ENCODE assay signal across 14 mouse cellular contexts in the genomic region with DNA sequence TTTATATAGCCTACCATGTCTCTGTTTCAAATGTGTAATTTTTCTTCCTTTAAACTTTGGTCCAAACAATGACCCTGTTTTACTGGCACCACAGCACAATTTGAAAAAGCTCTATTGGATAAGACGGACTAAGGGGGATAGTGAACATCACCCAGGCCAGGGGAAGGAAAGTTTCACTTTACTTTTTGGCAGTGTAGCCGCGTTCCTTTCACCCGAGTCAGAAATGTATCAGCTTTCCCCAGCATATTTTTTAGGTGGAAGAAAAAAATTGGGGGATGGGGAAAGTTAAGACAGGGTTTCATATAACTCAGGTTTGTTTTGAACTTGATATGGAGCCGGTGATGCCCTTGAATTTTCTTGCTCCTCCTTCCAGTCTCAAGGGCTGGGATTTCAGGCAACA. TPM values are rescaled to one million over a fixed set of nuclear protein-coding genes. Genes with fewer than 3 reads are reported as not detected.
A peak's percentile ranks its signal among the peaks of the same experiment; 100 is the strongest.
DNase-seq lines count a peak whose midpoint lies in the region; ATAC-seq and TF ChIP-seq lines count a peak whose summit lies in the region.
"Had no signal": no experiment of that assay in that cellular context is flagged by ENCODE, and none has a peak within 500 bp of the region (broad histone marks: within the 10 kb centered on the region; RNA-seq: fewer than 3 reads in every experiment).

No protein-coding gene starts in this region.

- H3K4me3 ChIP-seq in gastrocnemius, adult 2 months, result no peak overlapping the region
- H3K4me3 ChIP-seq in forebrain, embryonic 11.5 days (ENCODE audit: low read depth, low read length), result no peak overlapping the region
- H3K4me3 ChIP-seq: forebrain, embryonic 13.5 days; neural tube, embryonic 12.5 days had no signal

- H3K4me1 ChIP-seq in forebrain, embryonic 11.5 days (replicated peaks; ENCODE audit: control insufficient read depth, insufficient read depth, low read length), result 0 out of 2 replicates have a peak, but pooled peaks cover 5% of the 10 kb centered on the region

- TF ChIP-seq CTCF in gastrocnemius, adult 2 months (IDR thresholded peaks at IDR 0.05), result no peak

- intact Hi-C loops in gastrocnemius, adult 2 months (cut with DNase I), result loop anchor here (5.0 kb wide), 2 partner anchors 225 to 415 kb away; a partner anchor contains a TSS

- no peaks in the 10 kb centered on the region for H3K27me3 ChIP-seq in forebrain, embryonic 11.5 days (ENCODE audit: control insufficient read depth, insufficient read depth, low read length)
- H3K27me3 ChIP-seq: forebrain, embryonic 13.5 days; midbrain, embryonic 15.5 days; neural tube, embryonic 12.5 days had no signal

- no peak for ATAC-seq in forebrain, embryonic 11.5 days (replicated peaks; ENCODE audit: low FRiP score)

- no peaks in the 10 kb centered on the region; the same call in 1 of the 2 replicates for H3K36me3 ChIP-seq in forebrain, embryonic 11.5 days (ENCODE audit: control insufficient read depth, insufficient read depth, low read length)

- WGBS in forebrain, embryonic 11.5 days, result 79% methylated on average over 5 of the region's 5 CpGs

- DNase-seq in adrenal gland, adult 2 months, result peak; percentile 28
- no peak for DNase-seq in adrenal gland, postnatal 10 days
- peak; percentile 15 for DNase-seq in lung, postnatal 25 days (ENCODE audit: low spot score)
- no peak for DNase-seq in lung, postnatal 4 days
- DNase-seq in gastrocnemius, adult 2 months, result peak; percentile 67
- peak; percentile 9 for DNase-seq in naive thymus-derived CD4-positive, alpha-beta T cell, adult 2 months (ENCODE audit: low read depth)
- no peak for DNase-seq in testis, postnatal 14 days (ENCODE audit: low spot score)
- DNase-seq in forebrain, embryonic 11.5 days (ENCODE audit: low spot score), result no peak
- DNase-seq: cerebellum, adult 9-11 months had no signal

- H3K27ac ChIP-seq in gastrocnemius, adult 2 months, result peak overlapping the region; percentile 89
- H3K27ac ChIP-seq in forebrain, embryonic 11.5 days (ENCODE audit: low read depth, low read length), result no peak overlapping the region
- H3K27ac ChIP-seq: forebrain, embryonic 13.5 days; kidney, postnatal 0 days; liver, embryonic 15.5 days; midbrain, embryonic 15.5 days; neural tube, embryonic 12.5 days had no signal

- H3K9me3 ChIP-seq in forebrain, embryonic 11.5 days (ENCODE audit: control insufficient read depth, low read length), result no peaks in the 10 kb centered on the region
- H3K9me3 ChIP-seq: forebrain, embryonic 13.5 days; liver, embryonic 15.5 days; midbrain, embryonic 15.5 days; neural tube, embryonic 12.5 days had no signal

- no peak overlapping the region for H3K9ac ChIP-seq in forebrain, embryonic 11.5 days (ENCODE audit: low read length)
- H3K9ac ChIP-seq: forebrain, embryonic 13.5 days; midbrain, embryonic 15.5 days; neural tube, embryonic 12.5 days had no signal

- H3K4me2 ChIP-seq in forebrain, embryonic 11.5 days (ENCODE audit: low read depth, low read length, severe bottlenecking), result no peak overlapping the region

RNA-seq across cellular contexts. Expression of a gene that starts 1.0 kb away (rescaled TPM):
- total RNA-seq in adrenal gland, adult 2 months (2021), result 10 to 100 TPM in 1 of 2 experiments, 1 to 10 TPM in 1; 8.3 to 10.6 TPM
- 1.0 TPM in 2 replicates for polyA plus RNA-seq in adrenal gland, adult 2 months (2012; rRNA removed)
- 10 to 100 TPM in 1 of 2 experiments, 1 to 10 TPM in 1; 8.9 to 12.8 TPM for total RNA-seq in adrenal gland, postnatal 10 days (2021)
- 1 to 10 TPM; 8.3 to 9.1 TPM for total RNA-seq in gastrocnemius, adult 2 months (2021)
- 11.3 and 13.1 TPM in 2 replicates for polyA plus RNA-seq in forebrain, embryonic 11.5 days (2014; fragmentation: Nextera tagmentation; extraction: Ambion mirVana)

Comparison
In these comparisons a context has a peak if more than half of its experiments do, and no peak if none do; other contexts are left out.
1. DNase-seq: peak in adrenal gland, adult 2 months (single experiment), lung, postnatal 25 days (single experiment), gastrocnemius, adult 2 months (single experiment) and naive thymus-derived CD4-positive, alpha-beta T cell, adult 2 months (single experiment); none in adrenal gland, postnatal 10 days (single experiment), lung, postnatal 4 days (0 of 2), testis, postnatal 14 days (single experiment) and forebrain, embryonic 11.5 days (single experiment).